Mouse (Mus musculus) heart, embryonic 11.5 days (tissue): ENCODE measurements around the gene Ddb1. TPM values are rescaled to one million over a fixed set of nuclear protein-coding genes. Genes with fewer than 3 reads are reported as not detected.
A peak's percentile ranks its signal among the peaks of the same experiment; 100 is the strongest.

Experiments
- ATAC-seq: fragments of 200-750 bp; cut with Nextera tagmentation; replicated peaks from 2 replicates; pipeline ENCODE4 v1.8.0; 2017; ENCODE audit warnings: moderate library complexity; ENCODE audit not compliant: insufficient number of reproducible peaks, low FRiP score, low TSS enrichment
- H3K27ac ChIP-seq: fragments of 300-500 bp; sonication (generic); 2 replicates; pipeline ENCODE4 v1.5.1; 2014; ENCODE audit warnings: mild to moderate bottlenecking, low read depth, low read length
- H3K27me3 ChIP-seq: fragments of 300-500 bp; sonication (generic); 2 replicates; pipeline ENCODE4 v1.6.1; 2014; ENCODE audit warnings: mild to moderate bottlenecking, low read length, mixed read lengths; ENCODE audit not compliant: control insufficient read depth, insufficient read depth
- H3K36me3 ChIP-seq: fragments of 300-500 bp; sonication (generic); 2 replicates; pipeline ENCODE4 v1.6.1; 2014; ENCODE audit warnings: mild to moderate bottlenecking, low read length, moderate library complexity, mixed read lengths; ENCODE audit not compliant: control insufficient read depth, insufficient read depth
- H3K4me1 ChIP-seq: fragments of 300-500 bp; sonication (generic); 2 replicates; pipeline ENCODE4 v1.6.1; 2014; ENCODE audit warnings: low read length; ENCODE audit not compliant: control insufficient read depth, insufficient read depth
- H3K4me2 ChIP-seq: fragments of 300-500 bp; sonication (generic); 2 replicates; pipeline ENCODE4 v1.6.1; 2014; ENCODE audit warnings: mild to moderate bottlenecking, moderate library complexity
- H3K4me3 ChIP-seq: fragments of 300-500 bp; sonication (generic); 2 replicates; pipeline ENCODE4 v1.5.1; 2014; ENCODE audit warnings: low read depth, low read length
- H3K9ac ChIP-seq: fragments of 300-500 bp; sonication (generic); 2 replicates; pipeline ENCODE4 v1.6.1; 2014; ENCODE audit warnings: mild to moderate bottlenecking, low read depth, low read length, moderate library complexity
- H3K9me3 ChIP-seq: fragments of 300-500 bp; sonication (generic); replicated peaks from 2 replicates; pipeline ENCODE4 v1.6.1; 2016; ENCODE audit warnings: low read length; ENCODE audit not compliant: control insufficient read depth
- WGBS: fragments of 180-500 bp; shearing (Covaris S2); extraction: QIAGEN DNeasy Blood & Tissue Kit; methylation state at CpG from one replicate; pipeline ENCODE4 v1.1.7; 2014; ENCODE audit not compliant: insufficient replicate concordance; 5-methylcytosine and 5-hydroxymethylcytosine counted together
- polyA plus RNA-seq: library from polyadenylated mRNA; unstranded; fragments of >200 nt; fragmentation: Nextera tagmentation; extraction: Ambion mirVana; gene quantifications from 2 replicates; pipeline ENCODE4 v1.2.1, GENCODE M21; 2014

The Ddb1 gene
- polyA plus RNA-seq, 1 experiment from 2014 or later, result 265 TPM

- H3K4me3 ChIP-seq, result peak overlapping the region; percentile 28
- WGBS, result 2% methylated on average over 9 of the region's 9 CpGs
- peak overlapping the region; percentile 94 for H3K27ac ChIP-seq
- H3K27me3 ChIP-seq, result no peaks in the 10 kb centered on the region
- peaks cover 15% of the 10 kb centered on the region for H3K4me1 ChIP-seq
- H3K36me3 ChIP-seq, result peaks cover 3% of the 10 kb centered on the region
- H3K9me3 ChIP-seq, result no peaks in the 10 kb centered on the region
- H3K9ac ChIP-seq, result peak overlapping the region; percentile 77
- peak overlapping the region; percentile 59 for H3K4me2 ChIP-seq
- ATAC-seq, result no peak; the same call in 1 of the 2 replicates
Observed at GRCm38 (mm10) chr19:10602787-10603186, 2.3 kb upstream of the Ddb1 start.

- Histone ChIP-seq H3K4me1 (peaks cover 15% of the 10 kb centered on the region), H3K9ac (peak overlapping the region; percentile 24; the same call in 1 of the 2 replicates), H3K4me2 (no peak overlapping the region; the same call in 1 of the 2 replicates), H3K36me3 (peaks cover 14% of the 10 kb centered on the region), H3K9me3 (no peaks in the 10 kb centered on the region), H3K27ac (no peak overlapping the region), H3K27me3 (no peaks in the 10 kb centered on the region), H3K4me3 (no peak overlapping the region)
- no peak for ATAC-seq
- WGBS, result 84% methylated on average over 18 of the region's 18 CpGs
Observed at GRCm38 (mm10) chr19:10603660-10604523, 1.2 kb upstream of the Ddb1 start.

- peaks cover 15% of the 10 kb centered on the region for H3K4me1 ChIP-seq
- ATAC-seq, result no peak
- WGBS, result 53% methylated on average over 3 of the region's 3 CpGs
Observed at GRCm38 (mm10) chr19:10604534-10604933, 593 bp upstream of the Ddb1 start.

GRCm38 (mm10) chr19:10605901-10606622, 935 bp downstream of the Ddb1 start:
- ATAC-seq, result peak; percentile 14; the same call in 1 of the 2 replicates
- H3K27ac ChIP-seq, result peak overlapping the region; percentile 80
- H3K4me1 ChIP-seq, result peaks cover 15% of the 10 kb centered on the region
- H3K4me3 ChIP-seq, result peak overlapping the region; percentile 98
- peak overlapping the region; percentile 84 for H3K4me2 ChIP-seq
- peaks cover 24% of the 10 kb centered on the region for H3K36me3 ChIP-seq
- H3K9ac ChIP-seq, result peak overlapping the region; percentile 99
- WGBS, result 4% methylated on average over 20 of the region's 20 CpGs
- no peaks in the 10 kb centered on the region for H3K9me3 ChIP-seq
- no peaks in the 10 kb centered on the region for H3K27me3 ChIP-seq

More at GRCm38 (mm10) chr19:10604534-10604933, 593 bp upstream of the Ddb1 start:
- Histone ChIP-seq H3K36me3 (peaks cover 16% of the 10 kb centered on the region), H3K27me3 (no peaks in the 10 kb centered on the region), H3K4me2 (peak overlapping the region; percentile 84), H3K9me3 (no peaks in the 10 kb centered on the region), H3K4me3 (peak overlapping the region; percentile 98), H3K27ac (peak overlapping the region; percentile 80; the same call in 1 of the 2 replicates), H3K9ac (peak overlapping the region; percentile 99)

GRCm38 (mm10) chr19:10608573-10609240, 3.6 kb downstream of the Ddb1 start:
- no peak overlapping the region for H3K27ac ChIP-seq
- no peak overlapping the region for H3K9ac ChIP-seq
- WGBS, result 91% methylated on average over 5 of the region's 5 CpGs
- H3K27me3 ChIP-seq, result no peaks in the 10 kb centered on the region
- H3K4me2 ChIP-seq, result no peak overlapping the region
- H3K36me3 ChIP-seq, result peaks cover 48% of the 10 kb centered on the region
- no peaks in the 10 kb centered on the region for H3K9me3 ChIP-seq
- no peak overlapping the region for H3K4me3 ChIP-seq
- H3K4me1 ChIP-seq, result peaks cover 13% of the 10 kb centered on the region
- no peak for ATAC-seq

GRCm38 (mm10) chr19:10634106-10634871, 29.2 kb downstream of the Ddb1 start, which contains the start of gene Vwce:
Vwce (plus strand) TSS chr19:10634213.
- peak; percentile 73 for ATAC-seq
- Histone ChIP-seq H3K9ac (peak within 1 kb of the TSS; percentile 73), H3K9me3 (no peaks in the 10 kb centered on the region), H3K4me3 (peak within 1 kb of the TSS; percentile 49), H3K4me1 (peaks cover 10% of the 10 kb centered on the region; the same call in 1 of the 2 replicates), H3K27ac (0 out of 2 replicates have a peak within 1 kb of the TSS, but pooled peaks have one; percentile 15), H3K27me3 (peaks cover 8% of the 10 kb centered on the region), H3K36me3 (peaks cover 2% of the 10 kb centered on the region), H3K4me2 (peak within 1 kb of the TSS; percentile 96)
- 2% methylated on average over 32 of the region's 32 CpGs for WGBS

- peak overlapping the region; percentile 96 for H3K4me2 ChIP-seq
- H3K27me3 ChIP-seq, result peaks cover 8% of the 10 kb centered on the region
- peak; percentile 79 for ATAC-seq
- 0 out of 2 replicates have a peak overlapping the region, but pooled peaks have one; percentile 15 for H3K27ac ChIP-seq
- H3K4me3 ChIP-seq, result peak overlapping the region; percentile 49
- peak overlapping the region; percentile 73 for H3K9ac ChIP-seq
- peaks cover 10% of the 10 kb centered on the region; the same call in 1 of the 2 replicates for H3K4me1 ChIP-seq
- WGBS, result 2% methylated on average over 21 of the region's 21 CpGs
- H3K36me3 ChIP-seq, result no peaks in the 10 kb centered on the region
- H3K9me3 ChIP-seq, result no peaks in the 10 kb centered on the region
Observed at GRCm38 (mm10) chr19:10634872-10635318, 29.8 kb downstream of the Ddb1 start.
